Mouse (Mus musculus) heart, embryonic 13.5 days (tissue): ENCODE results near the gene Klrb1f. TPM values are rescaled to one million over a fixed set of nuclear protein-coding genes. Genes with fewer than 3 reads are reported as not detected.
"Not testable (repeated sequence)": the region's sequence is repeated elsewhere in the genome, so short reads cannot be mapped to it uniquely, and the experiment has no call there.

ENCODE experiments used
- ATAC-seq: fragments of 200-750 bp; cut with Nextera tagmentation; 2 replicates; pipeline ENCODE4 v1.8.0; 2017; ENCODE audit warnings: moderate TSS enrichment; ENCODE audit not compliant: insufficient number of reproducible peaks, low FRiP score, low TSS enrichment; ENCODE audit errors: extremely low read depth
- H3K27ac ChIP-seq: fragments of 300-500 bp; sonication (generic); replicated peaks from 2 replicates; pipeline ENCODE4 v1.5.1; 2015; ENCODE audit warnings: moderate library complexity, mild to moderate bottlenecking, inconsistent platforms
- H3K27me3 ChIP-seq: fragments of 300-500 bp; sonication (generic); replicated peaks from 2 replicates; pipeline ENCODE4 v1.6.1; 2015; ENCODE audit warnings: mild to moderate bottlenecking, inconsistent platforms
- H3K36me3 ChIP-seq: fragments of 300-500 bp; sonication (generic); 2 replicates; pipeline ENCODE4 v1.6.1; 2015; ENCODE audit warnings: mild to moderate bottlenecking, inconsistent platforms
- H3K4me1 ChIP-seq: fragments of 300-500 bp; sonication (generic); 2 replicates; pipeline ENCODE4 v1.6.1; 2015; ENCODE audit warnings: inconsistent platforms
- H3K4me2 ChIP-seq: fragments of 300-500 bp; sonication (generic); 2 replicates; pipeline ENCODE4 v1.6.1; 2015; ENCODE audit warnings: inconsistent platforms, mild to moderate bottlenecking, moderate library complexity
- H3K4me3 ChIP-seq: fragments of 300-500 bp; sonication (generic); 2 replicates; pipeline ENCODE4 v1.5.1; 2015; ENCODE audit warnings: moderate library complexity, mild to moderate bottlenecking, inconsistent platforms
- H3K9ac ChIP-seq: fragments of 300-500 bp; sonication (generic); 2 replicates; pipeline ENCODE4 v1.6.1; 2015; ENCODE audit warnings: inconsistent platforms, mild to moderate bottlenecking, moderate library complexity
- H3K9me3 ChIP-seq: fragments of 300-500 bp; sonication (generic); 2 replicates; pipeline ENCODE4 v1.6.1; 2016; ENCODE audit warnings: inconsistent platforms
- WGBS: fragments of 180-500 bp; shearing (Covaris S2); methylation state at CpG from one replicate; pipeline ENCODE4 v1.1.7; 2015; ENCODE audit warnings: mixed read lengths; 5-methylcytosine and 5-hydroxymethylcytosine counted together
- polyA plus RNA-seq: library from polyadenylated mRNA; unstranded; fragments of >200 nt; fragmentation: Nextera tagmentation; extraction: Ambion mirVana; gene quantifications from 2 replicates; pipeline ENCODE4 v1.2.1, GENCODE M21; 2015

The Klrb1f gene
- polyA plus RNA-seq, result not detected in 2 replicates

DNA sequence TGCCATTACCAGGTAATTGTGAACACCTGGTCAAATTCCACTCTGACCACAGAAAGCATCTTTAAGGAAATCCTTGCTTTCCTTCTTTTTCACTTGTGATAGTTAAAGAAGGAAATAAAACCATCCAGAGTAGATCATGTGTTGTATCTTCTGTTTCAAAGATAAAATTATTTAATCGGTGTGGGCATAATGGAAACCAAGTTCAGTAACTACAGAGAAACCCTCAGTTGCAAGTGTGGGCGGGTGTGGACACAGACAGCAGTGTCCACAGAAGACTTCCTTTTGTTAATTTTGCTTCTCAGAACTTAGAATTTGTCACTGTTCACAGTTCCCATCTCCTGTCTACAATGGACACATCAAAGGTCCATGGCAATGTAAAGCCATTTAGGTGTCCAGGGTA lies at the start of gene Klrb1f:
Gene Klrb1f, plus strand, starts transcription at position 301 of the 400 bp plus-strand sequence.
- Histone ChIP-seq H3K27ac (no peak within 1 kb of the TSS), H3K9ac (no peak within 1 kb of the TSS), H3K4me3 (no peak within 1 kb of the TSS), H3K36me3 (no peaks in the 10 kb centered on the region), H3K4me1 (0 out of 2 replicates have a peak, but pooled peaks cover 4% of the 10 kb centered on the region), H3K9me3 (0 out of 2 replicates have a peak, but pooled peaks cover 3% of the 10 kb centered on the region), H3K27me3 (no peaks in the 10 kb centered on the region), H3K4me2 (no peak within 1 kb of the TSS)
- WGBS, result 84% methylated on average over 2 of the region's 2 CpGs
- ATAC-seq, result no peak

DNA sequence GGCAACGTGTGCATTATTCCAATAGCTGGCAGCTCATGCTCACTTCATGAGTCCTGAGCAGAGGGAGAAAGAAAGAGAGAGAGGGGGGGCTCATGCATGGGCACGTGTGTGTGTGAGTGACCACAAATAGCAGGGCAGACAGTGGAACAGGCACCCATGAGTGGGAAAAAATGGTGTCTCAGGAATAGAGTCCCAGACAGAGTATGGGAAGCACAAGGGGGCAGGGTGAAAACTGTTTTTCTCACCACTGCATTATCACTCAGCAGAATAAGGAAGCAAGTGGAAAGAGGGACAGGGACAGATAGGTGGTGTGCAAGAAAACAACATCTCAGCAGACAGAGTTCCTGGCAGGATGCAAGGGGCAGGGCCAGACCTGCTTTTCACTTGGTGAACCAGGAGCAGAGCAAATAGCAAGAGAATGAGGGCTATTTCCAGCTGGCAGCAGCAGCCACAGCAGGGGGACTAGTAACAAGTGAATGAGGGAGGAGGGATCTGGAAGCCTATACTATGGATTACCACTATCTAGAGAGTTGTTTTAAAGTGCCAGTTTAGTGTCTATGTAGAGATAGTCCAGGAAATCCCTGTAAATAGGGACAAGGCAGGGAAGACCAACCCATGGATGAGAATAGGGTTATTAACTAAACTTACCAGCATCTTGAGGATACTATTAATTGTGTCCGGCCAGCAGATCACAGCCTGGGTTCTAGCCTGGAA lies 49.5 kb upstream of the Klrb1f start:
- Histone ChIP-seq H3K4me1 (0 out of 2 replicates have a peak, but pooled peaks cover 3% of the 10 kb centered on the region), H3K36me3 (no peaks in the 10 kb centered on the region), H3K4me3 (no peak overlapping the region), H3K9me3 (no peaks in the 10 kb centered on the region), H3K4me2 (peak overlapping the region; percentile 40; the same call in 1 of the 2 replicates), H3K27me3 (no peaks in the 10 kb centered on the region), H3K9ac (no peak overlapping the region), H3K27ac (no peak overlapping the region)
- 48% methylated on average over 3 of the region's 3 CpGs for WGBS
- ATAC-seq, result peak; percentile 25; the same call in 1 of the 2 replicates

DNA sequence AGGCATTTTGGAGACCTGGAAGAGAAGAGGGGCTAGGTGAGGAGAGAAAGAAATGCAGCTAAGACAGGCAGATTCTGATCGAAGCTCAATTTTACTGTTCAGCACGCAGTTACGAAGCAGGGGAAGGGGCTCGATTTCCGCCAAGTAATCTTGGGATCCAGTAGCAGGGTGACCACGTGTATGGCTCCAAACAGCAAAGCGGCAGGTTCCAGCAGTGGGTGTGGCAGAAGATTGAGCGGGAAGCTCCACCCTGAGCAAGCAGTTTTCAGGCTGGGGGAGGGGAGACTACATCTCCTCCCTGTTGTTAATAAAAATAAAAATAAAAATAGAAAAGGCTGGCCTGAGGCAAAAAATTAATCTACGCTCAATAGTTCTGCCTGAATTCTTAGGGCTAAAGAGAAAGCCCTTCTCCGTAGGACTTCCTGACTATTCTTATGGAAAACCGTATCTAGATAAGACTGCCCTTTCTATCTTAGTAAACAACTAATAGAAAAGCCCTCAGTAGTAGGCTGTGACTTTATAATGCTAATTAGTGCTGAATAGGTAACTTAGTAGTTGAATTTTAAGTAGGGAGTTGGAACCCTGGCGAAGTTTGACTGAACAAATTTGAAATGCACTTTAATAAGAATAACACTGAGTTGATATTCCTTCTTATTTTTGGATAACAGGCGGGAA lies 48.8 kb upstream of the Klrb1f start:
- ATAC-seq, result no peak
- H3K36me3 ChIP-seq, result no peaks in the 10 kb centered on the region
- peak overlapping the region; percentile 40 for H3K4me2 ChIP-seq
- no peaks in the 10 kb centered on the region for H3K9me3 ChIP-seq
- no peak overlapping the region for H3K4me3 ChIP-seq
- H3K4me1 ChIP-seq, result 0 out of 2 replicates have a peak, but pooled peaks cover 3% of the 10 kb centered on the region
- H3K9ac ChIP-seq, result no peak overlapping the region
- WGBS, result 65% methylated on average over 13 of the region's 13 CpGs
- H3K27me3 ChIP-seq, result no peaks in the 10 kb centered on the region
- H3K27ac ChIP-seq, result no peak overlapping the region

DNA sequence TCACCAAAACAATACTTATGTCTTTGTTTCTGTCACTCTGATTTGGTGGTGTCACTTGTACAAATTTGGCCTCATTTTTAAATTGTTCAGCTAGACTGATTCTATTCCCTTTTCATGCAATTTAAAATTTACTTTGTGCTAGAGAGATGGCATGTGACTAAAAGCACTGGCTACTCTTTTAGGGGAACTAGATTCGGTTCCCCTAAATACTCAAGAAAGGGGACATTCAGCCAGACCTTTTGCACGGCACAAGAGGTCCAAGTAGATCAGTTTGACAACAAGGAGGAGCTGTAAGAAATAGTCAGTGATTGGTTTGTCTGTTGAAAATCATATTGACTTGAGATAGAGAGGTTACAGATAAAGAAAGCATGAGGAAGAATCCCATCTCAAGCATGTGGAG lies 44.3 kb upstream of the Klrb1f start:
- ATAC-seq, result no peak
- Histone ChIP-seq H3K9me3 (no peaks in the 10 kb centered on the region), H3K9ac (no peak overlapping the region), H3K4me2 (no peak overlapping the region), H3K27ac (no peak overlapping the region), H3K36me3 (no peaks in the 10 kb centered on the region), H3K27me3 (no peaks in the 10 kb centered on the region), H3K4me1 (0 out of 2 replicates have a peak, but pooled peaks cover 3% of the 10 kb centered on the region), H3K4me3 (no peak overlapping the region)
- 70% methylated on average over 2 of the region's 2 CpGs for WGBS

DNA sequence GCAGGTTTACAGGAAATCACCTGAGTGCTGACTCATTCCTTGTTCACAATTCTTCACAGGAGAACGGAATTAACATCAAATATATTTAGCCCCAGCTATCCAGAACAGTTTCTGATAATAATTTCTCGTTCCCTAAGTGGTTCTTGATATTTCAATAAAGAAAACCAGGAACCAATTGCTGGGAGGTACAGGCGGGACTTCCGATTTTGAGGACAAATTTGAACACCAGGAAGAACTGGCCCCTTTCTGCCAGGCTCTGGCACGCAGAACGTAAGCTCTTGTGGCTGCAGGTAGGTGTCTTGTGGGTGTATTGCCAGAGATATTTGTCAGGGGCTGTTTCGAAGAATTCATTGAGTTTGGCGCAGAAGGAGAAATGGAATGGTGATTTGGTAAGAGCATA lies 37.1 kb upstream of the Klrb1f start:
- H3K36me3 ChIP-seq, result no peaks in the 10 kb centered on the region
- ATAC-seq, result no peak
- H3K4me2 ChIP-seq, result no peak overlapping the region
- no peak overlapping the region for H3K9ac ChIP-seq
- WGBS, result 78% methylated on average over 8 of the region's 8 CpGs
- no peaks in the 10 kb centered on the region for H3K4me1 ChIP-seq
- no peaks in the 10 kb centered on the region for H3K9me3 ChIP-seq
- no peak overlapping the region for H3K27ac ChIP-seq
- H3K4me3 ChIP-seq, result no peak overlapping the region
- H3K27me3 ChIP-seq, result no peaks in the 10 kb centered on the region

DNA sequence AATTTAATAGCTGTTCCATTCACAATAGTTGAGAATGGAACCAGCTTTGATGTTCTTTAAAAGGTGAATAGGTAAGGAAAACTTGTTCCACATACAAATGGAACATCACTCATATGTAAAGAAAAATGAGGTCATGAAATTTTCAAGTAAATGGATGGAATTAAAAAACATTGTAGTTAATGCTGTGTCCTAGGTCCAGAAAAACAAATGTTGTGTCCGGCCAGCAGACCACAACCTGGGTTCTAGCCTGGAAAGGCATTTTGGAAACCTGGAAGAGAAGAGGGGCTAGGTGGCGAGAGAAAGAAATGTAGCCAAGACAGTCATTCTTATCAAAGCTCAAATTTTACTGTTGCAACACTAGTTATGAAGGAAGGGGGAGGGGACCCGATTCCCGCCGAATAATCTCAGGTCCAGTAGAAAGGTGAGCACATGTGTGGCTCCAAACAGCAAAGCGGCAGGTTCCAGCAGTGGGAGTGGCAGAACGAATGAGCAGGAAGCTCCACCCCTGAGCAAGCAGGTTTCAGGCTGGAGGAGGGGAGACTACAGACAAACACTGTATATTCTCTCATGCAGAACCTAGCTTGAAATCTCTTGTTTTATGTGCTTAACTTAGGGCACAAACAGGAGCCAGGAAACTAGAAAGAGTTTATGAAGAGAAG lies 35.7 kb upstream of the Klrb1f start:
- H3K27me3 ChIP-seq, H3K9ac ChIP-seq, ATAC-seq, H3K4me1 ChIP-seq, H3K9me3 ChIP-seq, H3K36me3 ChIP-seq, H3K4me3 ChIP-seq, H3K27ac ChIP-seq, H3K4me2 ChIP-seq: not testable (repeated sequence)
- 64% methylated on average over 7 of the region's 7 CpGs for WGBS

DNA sequence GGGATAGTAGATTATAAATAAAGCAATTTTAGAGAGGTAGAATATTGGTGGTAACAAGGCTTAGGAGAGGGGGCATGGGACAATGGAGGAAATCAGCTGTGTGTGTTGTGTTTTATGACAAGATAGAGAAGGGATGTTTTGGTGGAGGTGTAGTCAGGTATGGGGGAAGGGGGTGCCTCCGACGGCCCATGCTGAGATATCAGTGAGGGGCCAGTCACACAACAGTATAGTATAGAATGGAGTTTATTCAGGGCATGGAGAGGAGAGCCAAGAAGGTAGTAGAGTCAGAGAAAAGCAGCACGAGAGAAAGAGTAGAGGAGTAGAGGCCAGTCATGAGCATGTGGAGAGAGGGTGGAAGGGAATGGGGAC lies 35.2 kb upstream of the Klrb1f start:
- Histone ChIP-seq H3K36me3 (no peaks in the 10 kb centered on the region), H3K27me3 (no peaks in the 10 kb centered on the region), H3K27ac (no peak overlapping the region), H3K4me3 (no peak overlapping the region), H3K4me2 (no peak overlapping the region), H3K4me1 (no peaks in the 10 kb centered on the region), H3K9ac (no peak overlapping the region), H3K9me3 (no peaks in the 10 kb centered on the region)
- 79% methylated on average over 3 of the region's 3 CpGs for WGBS
- ATAC-seq, result no peak

DNA sequence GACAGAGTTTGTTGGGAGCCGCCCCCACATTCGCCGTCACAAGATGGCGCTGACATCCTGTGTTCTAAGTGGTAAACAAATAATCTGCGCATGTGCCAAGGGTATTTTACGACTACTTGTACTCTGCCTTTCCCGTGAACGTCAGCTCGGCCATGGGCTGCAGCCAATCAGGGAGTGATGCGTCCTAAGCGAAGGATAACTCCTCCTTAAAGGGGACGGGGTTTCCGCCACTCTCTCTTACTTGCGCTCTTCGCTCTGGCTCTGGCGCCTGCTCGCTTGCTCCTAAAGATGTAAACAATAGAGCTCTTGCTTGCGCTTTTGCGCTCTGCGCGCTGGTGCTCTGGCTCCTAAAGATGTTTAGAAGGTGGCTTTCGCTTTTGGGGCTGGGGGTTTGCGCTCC lies 33.7 kb upstream of the Klrb1f start:
- H3K9ac ChIP-seq, H3K9me3 ChIP-seq, H3K4me3 ChIP-seq, H3K36me3 ChIP-seq, ATAC-seq, H3K4me2 ChIP-seq, H3K4me1 ChIP-seq, H3K27me3 ChIP-seq, H3K27ac ChIP-seq: not testable (repeated sequence)
- 94% methylated on average over 19 of the region's 23 CpGs for WGBS

DNA sequence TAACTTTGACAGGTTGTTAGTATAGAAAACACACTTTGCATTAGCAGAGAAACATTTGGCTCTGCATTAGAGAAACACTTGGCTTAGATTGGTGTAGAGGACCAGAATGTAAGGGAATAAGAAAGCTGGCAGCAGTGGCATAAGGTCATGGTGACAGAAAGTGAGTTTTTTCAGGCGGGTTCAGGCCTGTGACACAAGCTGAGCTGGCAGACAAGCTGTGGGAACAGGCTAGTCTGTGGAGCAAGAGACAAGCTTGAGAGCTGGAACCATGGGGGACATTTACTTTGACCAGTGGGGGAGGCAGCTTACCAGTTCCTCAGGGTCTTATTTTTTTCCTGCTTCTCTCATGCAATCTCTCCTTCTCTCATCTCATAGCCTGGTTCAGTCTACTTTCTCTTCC lies 32.7 kb upstream of the Klrb1f start:
- H3K4me1 ChIP-seq, result no peaks in the 10 kb centered on the region
- H3K9me3 ChIP-seq, result no peaks in the 10 kb centered on the region
- no peaks in the 10 kb centered on the region for H3K36me3 ChIP-seq
- no peak overlapping the region for H3K4me2 ChIP-seq
- 43% methylated on average over 1 of the region's 1 CpGs for WGBS
- ATAC-seq, result no peak
- no peak overlapping the region for H3K27ac ChIP-seq
- H3K27me3 ChIP-seq, result no peaks in the 10 kb centered on the region
- no peak overlapping the region for H3K9ac ChIP-seq
- no peak overlapping the region for H3K4me3 ChIP-seq

DNA sequence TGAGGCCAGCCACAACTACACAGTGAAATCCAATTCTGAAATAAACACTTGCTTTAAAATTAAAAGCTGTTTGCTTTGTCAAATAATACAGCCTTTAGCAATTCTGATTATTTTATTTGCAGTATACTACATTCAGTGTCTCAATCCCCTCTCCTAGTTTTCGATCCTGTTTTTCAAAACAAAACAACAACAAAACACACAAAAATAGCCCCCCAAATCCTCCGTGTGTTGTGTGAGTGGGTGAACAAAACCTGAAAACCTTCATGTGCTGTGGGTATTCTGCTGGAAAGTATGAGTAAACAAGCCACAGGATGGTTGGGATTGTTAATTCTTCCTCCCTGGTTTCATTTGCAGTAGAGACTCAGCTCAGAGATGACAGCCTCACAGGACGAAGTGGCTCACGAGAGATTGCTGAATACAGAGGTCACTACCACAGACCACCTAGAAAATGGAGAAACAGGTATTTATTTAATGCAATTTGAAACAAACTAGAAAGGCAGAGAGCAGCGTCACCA lies 31.9 kb upstream of the Klrb1f start:
- Histone ChIP-seq H3K4me1 (no peaks in the 10 kb centered on the region), H3K9ac (no peak overlapping the region), H3K4me2 (no peak overlapping the region), H3K4me3 (no peak overlapping the region), H3K9me3 (no peaks in the 10 kb centered on the region), H3K27me3 (no peaks in the 10 kb centered on the region), H3K27ac (no peak overlapping the region), H3K36me3 (no peaks in the 10 kb centered on the region)
- 77% methylated on average over 5 of the region's 5 CpGs for WGBS
- no peak for ATAC-seq

DNA sequence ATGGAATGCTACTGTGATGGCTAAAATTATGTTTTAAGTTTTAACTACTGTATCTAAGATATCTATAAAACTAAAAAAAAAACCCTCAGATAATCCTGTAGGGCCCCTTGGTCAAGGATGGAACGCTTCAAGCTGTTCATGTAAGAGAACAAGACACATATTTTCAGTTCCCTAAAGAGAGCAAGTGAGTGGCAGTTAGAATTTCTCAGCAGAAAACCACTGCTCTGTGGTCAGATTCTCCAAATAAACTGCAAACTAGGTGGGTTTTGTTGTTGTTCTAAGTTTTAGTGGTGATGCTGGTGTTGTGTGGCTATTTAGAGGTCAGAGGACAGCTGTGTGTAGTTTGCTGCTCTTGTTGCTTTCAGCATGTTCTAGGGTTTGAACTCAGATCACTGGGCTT lies 31.3 kb upstream of the Klrb1f start:
- Histone ChIP-seq H3K4me2 (no peak overlapping the region), H3K27ac (no peak overlapping the region), H3K9me3 (no peaks in the 10 kb centered on the region), H3K27me3 (no peaks in the 10 kb centered on the region), H3K4me3 (no peak overlapping the region), H3K9ac (no peak overlapping the region), H3K4me1 (no peaks in the 10 kb centered on the region), H3K36me3 (no peaks in the 10 kb centered on the region)
- WGBS, result 76% methylated on average over 1 of the region's 1 CpGs
- no peak for ATAC-seq
